Mouse (Mus musculus) embryonic fibroblast, embryonic 13.5 days (primary cell): ENCODE measurements around the gene Trp53rkb.

Experiments
- CTCF ChIP-seq: IDR thresholded peaks from 2 replicates; pipeline ENCODE4 v1.5.1; 2011; ENCODE audit warnings: mild to moderate bottlenecking, control low read depth, low read length, moderate library complexity, borderline replicate concordance; ENCODE audit not compliant: insufficient read depth
- POLR2A ChIP-seq: IDR thresholded peaks from 2 replicates; pipeline ENCODE4 v1.6.1; 2011; ENCODE audit warnings: low read depth, mild to moderate bottlenecking, control low read depth, low read length, moderate library complexity

DNA sequence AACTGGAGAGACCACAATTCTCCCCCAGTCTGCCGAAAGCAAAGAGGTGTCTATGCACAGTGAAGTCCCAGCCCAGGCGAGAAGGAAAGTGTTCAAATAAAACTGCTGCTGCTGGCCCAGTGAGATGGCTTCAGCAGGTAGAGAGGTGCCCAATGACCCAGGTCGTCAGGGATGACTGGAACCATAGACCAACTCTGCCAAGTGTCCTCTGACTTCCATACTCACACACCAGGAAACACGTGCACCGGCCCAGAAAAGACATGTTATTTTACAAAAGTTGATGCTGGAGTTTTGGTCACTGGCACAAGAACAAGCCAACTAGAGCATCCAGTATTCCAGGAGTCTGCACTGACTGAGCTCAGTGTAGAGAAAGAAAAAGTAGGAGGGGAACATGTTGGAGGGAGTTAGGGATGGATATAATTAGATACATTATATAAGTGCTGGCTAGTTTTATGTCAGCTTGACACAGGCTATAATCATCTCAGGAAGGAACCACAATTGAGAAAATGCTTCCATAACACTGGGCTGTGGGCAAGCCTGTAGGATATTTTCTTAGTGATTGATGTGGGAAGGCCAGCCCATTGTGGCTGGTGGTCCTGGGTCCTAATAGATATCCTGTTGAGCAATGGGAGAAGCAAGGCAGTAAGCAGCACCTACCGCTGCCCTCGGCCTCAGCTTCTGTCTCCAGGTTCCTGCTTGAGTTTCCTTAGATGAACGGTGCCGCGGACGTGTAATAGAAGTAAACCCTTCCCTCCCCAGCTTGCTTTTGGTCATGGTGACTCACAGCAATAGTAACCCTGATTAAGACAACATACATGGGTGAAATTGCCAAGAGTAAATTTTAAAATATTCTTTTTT, 7.5 kb downstream of the Trp53rkb start:
- TF ChIP-seq CTCF (no peak), POLR2A (no peak)
